Mouse (Mus musculus) lung, embryonic 15.5 days (tissue): ENCODE results near the gene Ccdc89. TPM values are rescaled to one million over a fixed set of nuclear protein-coding genes. Genes with fewer than 3 reads are reported as not detected.

Experiments
- ATAC-seq: fragments of 200-750 bp; cut with Nextera tagmentation; 2 replicates; pipeline ENCODE4 v1.8.0; 2017; ENCODE audit warnings: moderate number of reproducible peaks, borderline replicate concordance; ENCODE audit not compliant: low FRiP score, low TSS enrichment; ENCODE audit errors: extremely low read depth
- H3K27ac ChIP-seq: fragments of 300-500 bp; sonication (generic); 2 replicates; pipeline ENCODE4 v1.5.1; 2015; ENCODE audit warnings: moderate library complexity, mild to moderate bottlenecking, inconsistent platforms
- H3K27me3 ChIP-seq: fragments of 300-500 bp; sonication (generic); 2 replicates; pipeline ENCODE4 v1.6.1; 2015; ENCODE audit warnings: inconsistent platforms
- H3K36me3 ChIP-seq: fragments of 300-500 bp; sonication (generic); 2 replicates; pipeline ENCODE4 v1.6.1; 2015; ENCODE audit warnings: inconsistent platforms
- H3K4me1 ChIP-seq: fragments of 300-500 bp; sonication (generic); 2 replicates; pipeline ENCODE4 v1.6.1; 2015; ENCODE audit warnings: inconsistent platforms
- H3K4me2 ChIP-seq: fragments of 300-500 bp; sonication (generic); 2 replicates; pipeline ENCODE4 v1.6.1; 2015; ENCODE audit warnings: inconsistent platforms, mild to moderate bottlenecking, moderate library complexity
- H3K4me3 ChIP-seq: fragments of 300-500 bp; sonication (generic); 2 replicates; pipeline ENCODE4 v1.5.1; 2015; ENCODE audit warnings: mild to moderate bottlenecking, inconsistent platforms
- H3K9ac ChIP-seq: fragments of 300-500 bp; sonication (generic); 2 replicates; pipeline ENCODE4 v1.6.1; 2015; ENCODE audit warnings: inconsistent platforms
- H3K9me3 ChIP-seq: fragments of 300-500 bp; sonication (generic); 2 replicates; pipeline ENCODE4 v1.6.1; 2016; ENCODE audit warnings: inconsistent platforms
- WGBS: fragments of 180-500 bp; shearing (Covaris S2); methylation state at CpG from one replicate; pipeline ENCODE4 v1.1.7; 2015; 5-methylcytosine and 5-hydroxymethylcytosine counted together
- polyA plus RNA-seq: library from polyadenylated mRNA; unstranded; fragments of >200 nt; fragmentation: Nextera tagmentation; extraction: Ambion mirVana; gene quantifications from 2 replicates; pipeline ENCODE4 v1.2.1, GENCODE M21; 2015

Ccdc89 gene
- polyA plus RNA-seq, 1 experiment from 2014 or later: 1.6 TPM

- H3K36me3 ChIP-seq: no peaks in the 10 kb centered on the region; the same call in none of the 2 replicates
- H3K27ac ChIP-seq: no peak within 1 kb of the TSS
- H3K27me3 ChIP-seq: peaks cover 10% of the 10 kb centered on the region
- H3K4me2 ChIP-seq: peak within 1 kb of the TSS; percentile 94
- ATAC-seq: peak; percentile 100
- under 1% methylated on average over 36 of the region's 36 CpGs for WGBS
- peak within 1 kb of the TSS; percentile 63 for H3K4me3 ChIP-seq
- peak within 1 kb of the TSS; percentile 58 for H3K9ac ChIP-seq
- H3K4me1 ChIP-seq: peaks cover 12% of the 10 kb centered on the region
- H3K9me3 ChIP-seq: no peaks in the 10 kb centered on the region
Observed at GRCm38 (mm10) chr7:90475793-90476312, 49.5 kb downstream of the Ccdc89 start, which contains the start of gene Tmem126b. Tmem126b (minus strand) TSS chr7:90476001.

GRCm38 (mm10) chr7:90476313-90477245, 50.2 kb downstream of the Ccdc89 start, which contains the start of gene Dlg2:
Dlg2 (plus strand) TSS chr7:90476672.
- under 1% methylated on average over 32 of the region's 32 CpGs for WGBS
- Histone ChIP-seq H3K9me3 (no peaks in the 10 kb centered on the region), H3K27me3 (peaks cover 10% of the 10 kb centered on the region), H3K4me3 (peak within 1 kb of the TSS; percentile 63), H3K36me3 (no peaks in the 10 kb centered on the region; the same call in none of the 2 replicates), H3K27ac (no peak within 1 kb of the TSS), H3K4me2 (peak within 1 kb of the TSS; percentile 94), H3K9ac (peak within 1 kb of the TSS; percentile 58), H3K4me1 (peaks cover 12% of the 10 kb centered on the region)
- no peak; the same call in 1 of the 2 replicates for ATAC-seq

Other genes starting within 250 kb of the Ccdc89 start
- gene Ccdc83, start 160.8 kb upstream of the Ccdc89 start, polyA plus RNA-seq: not detected in 2 replicates
- gene Sytl2, start 124.3 kb upstream of the Ccdc89 start, polyA plus RNA-seq: 4.1 and 4.2 TPM in 2 replicates
- gene Crebzf, start 16.2 kb downstream of the Ccdc89 start, polyA plus RNA-seq: 32.2 and 33.3 TPM in 2 replicates
- gene Tmem126a, start 30.7 kb downstream of the Ccdc89 start, polyA plus RNA-seq: 95.0 and 99.1 TPM in 2 replicates
- gene Tmem126b, start 49.4 kb downstream of the Ccdc89 start, polyA plus RNA-seq: 32.7 and 34.8 TPM in 2 replicates
- gene Dlg2, start 50.1 kb downstream of the Ccdc89 start, polyA plus RNA-seq: 1.2 and 2.3 TPM in 2 replicates